Mouse (Mus musculus): ENCODE measurements around the gene Ckm. TPM values are rescaled to one million over a fixed set of nuclear protein-coding genes. Genes with fewer than 3 reads are reported as not detected.
A peak's percentile ranks its signal among the peaks of the same experiment; 100 is the strongest.

Gene Ckm
- polyA plus RNA-seq, 1 experiment from 2014 or later = 0.35 TPM

GRCm38 (mm10) chr7:19399496-19400280 is 4.9 kb upstream of the Ckm start:
- Histone ChIP-seq H3K4me1 (peaks cover 18% of the 10 kb centered on the region), H3K27me3 (replicated peaks) (peaks cover 48% of the 10 kb centered on the region), H3K4me2 (replicated peaks) (peak overlapping the region; percentile 53), H3K4me3 (peak overlapping the region; percentile 19; the same call in 1 of the 2 replicates), H3K36me3 (peaks cover 12% of the 10 kb centered on the region), H3K9ac (peak overlapping the region; percentile 26; the same call in 1 of the 2 replicates), H3K27ac (no peak overlapping the region), H3K9me3 (0 out of 2 replicates have a peak, but pooled peaks cover 7% of the 10 kb centered on the region)
- ATAC-seq (ENCODE audit: low FRiP score, low read depth) = peak; percentile 21; the same call in 1 of the 2 replicates
- WGBS = 3% methylated on average over 27 of the region's 27 CpGs

- peaks cover 21% of the 10 kb centered on the region for H3K4me1 ChIP-seq
- H3K4me3 ChIP-seq = no peak overlapping the region
- H3K4me2 ChIP-seq (replicated peaks) = no peak overlapping the region
- ATAC-seq (ENCODE audit: low FRiP score, low read depth) = no peak
- H3K27ac ChIP-seq = no peak overlapping the region
- 0 out of 2 replicates have a peak, but pooled peaks cover 7% of the 10 kb centered on the region for H3K9me3 ChIP-seq
- peaks cover 54% of the 10 kb centered on the region for H3K27me3 ChIP-seq (replicated peaks)
- H3K9ac ChIP-seq = no peak overlapping the region
- H3K36me3 ChIP-seq = no peaks in the 10 kb centered on the region
- WGBS = 81% methylated on average over 4 of the region's 4 CpGs
These were observed 3.6 kb upstream of the Ckm start for GRCm38 (mm10) chr7:19400946-19401345.

- H3K4me3 ChIP-seq = no peak overlapping the region
- 0 out of 2 replicates have a peak, but pooled peaks cover 7% of the 10 kb centered on the region for H3K9me3 ChIP-seq
- peaks cover 61% of the 10 kb centered on the region for H3K27me3 ChIP-seq (replicated peaks)
- H3K36me3 ChIP-seq = no peaks in the 10 kb centered on the region
- H3K4me2 ChIP-seq (replicated peaks) = no peak overlapping the region
- H3K4me1 ChIP-seq = peaks cover 21% of the 10 kb centered on the region
- WGBS = 84% methylated on average over 9 of the region's 9 CpGs
- no peak for ATAC-seq (ENCODE audit: low FRiP score, low read depth)
- no peak overlapping the region for H3K9ac ChIP-seq
- no peak overlapping the region for H3K27ac ChIP-seq
These were observed 2.0 kb upstream of the Ckm start for GRCm38 (mm10) chr7:19402535-19403112.

GRCm38 (mm10) chr7:19403731-19404296 is 762 bp upstream of the Ckm start, which contains the start of gene Klc3:
Klc3 (minus strand) TSS chr7:19404104.
- H3K9me3 ChIP-seq = 0 out of 2 replicates have a peak, but pooled peaks cover 7% of the 10 kb centered on the region
- no peaks in the 10 kb centered on the region for H3K36me3 ChIP-seq
- H3K4me3 ChIP-seq = peak within 1 kb of the TSS; percentile 52
- ATAC-seq (ENCODE audit: low FRiP score, low read depth) = no peak
- H3K27ac ChIP-seq = no peak within 1 kb of the TSS
- H3K27me3 ChIP-seq (replicated peaks) = peaks cover 61% of the 10 kb centered on the region
- under 1% methylated on average over 62 of the region's 62 CpGs for WGBS
- peaks cover 21% of the 10 kb centered on the region for H3K4me1 ChIP-seq
- peak within 1 kb of the TSS; percentile 64 for H3K9ac ChIP-seq
- H3K4me2 ChIP-seq (replicated peaks) = peak within 1 kb of the TSS; percentile 97

- peak; percentile 74 for ATAC-seq (ENCODE audit: low FRiP score, low read depth)
- Histone ChIP-seq H3K4me3 (no peak overlapping the region), H3K36me3 (no peaks in the 10 kb centered on the region), H3K27me3 (replicated peaks) (peaks cover 46% of the 10 kb centered on the region), H3K4me1 (peaks cover 12% of the 10 kb centered on the region), H3K27ac (no peak overlapping the region), H3K9ac (no peak overlapping the region), H3K4me2 (replicated peaks) (peak overlapping the region; percentile 38), H3K9me3 (0 out of 2 replicates have a peak, but pooled peaks cover 7% of the 10 kb centered on the region)
- 4% methylated on average over 19 of the region's 19 CpGs for WGBS
These were observed 841 bp downstream of the Ckm start for GRCm38 (mm10) chr7:19405417-19405816.

- no peak for ATAC-seq (ENCODE audit: low FRiP score, low read depth)
- Histone ChIP-seq H3K27ac (no peak overlapping the region), H3K4me1 (peaks cover 4% of the 10 kb centered on the region; the same call in 1 of the 2 replicates), H3K27me3 (replicated peaks) (peaks cover 13% of the 10 kb centered on the region), H3K9me3 (0 out of 2 replicates have a peak, but pooled peaks cover 3% of the 10 kb centered on the region), H3K36me3 (no peaks in the 10 kb centered on the region), H3K4me3 (no peak overlapping the region), H3K9ac (no peak overlapping the region), H3K4me2 (replicated peaks) (no peak overlapping the region)
- WGBS = 64% methylated on average over 6 of the region's 6 CpGs
These were observed 5.2 kb downstream of the Ckm start for GRCm38 (mm10) chr7:19409753-19410152.

GRCm38 (mm10) chr7:19410766-19411344 is 6.3 kb downstream of the Ckm start:
- 82% methylated on average over 11 of the region's 11 CpGs for WGBS
- Histone ChIP-seq H3K4me1 (no peaks in the 10 kb centered on the region), H3K36me3 (no peaks in the 10 kb centered on the region), H3K27ac (no peak overlapping the region), H3K9ac (no peak overlapping the region), H3K4me2 (replicated peaks) (no peak overlapping the region), H3K4me3 (no peak overlapping the region), H3K27me3 (replicated peaks) (peaks cover 12% of the 10 kb centered on the region; the same call in 1 of the 2 replicates), H3K9me3 (0 out of 2 replicates have a peak, but pooled peaks cover 3% of the 10 kb centered on the region)
- no peak for ATAC-seq (ENCODE audit: low FRiP score, low read depth)

GRCm38 (mm10) chr7:19411783-19412182 is 7.2 kb downstream of the Ckm start:
- H3K9ac ChIP-seq = no peak overlapping the region
- 77% methylated on average over 5 of the region's 5 CpGs for WGBS
- ATAC-seq (ENCODE audit: low FRiP score, low read depth) = no peak

GRCm38 (mm10) chr7:19413525-19413924 is 8.9 kb downstream of the Ckm start:
- Histone ChIP-seq H3K9me3 (0 out of 2 replicates have a peak, but pooled peaks cover 3% of the 10 kb centered on the region), H3K4me1 (no peaks in the 10 kb centered on the region), H3K36me3 (no peaks in the 10 kb centered on the region), H3K4me3 (no peak overlapping the region), H3K4me2 (replicated peaks) (no peak overlapping the region), H3K27me3 (replicated peaks) (peaks cover 19% of the 10 kb centered on the region), H3K27ac (no peak overlapping the region), H3K9ac (no peak overlapping the region)
- 83% methylated on average over 3 of the region's 3 CpGs for WGBS
- no peak for ATAC-seq (ENCODE audit: low FRiP score, low read depth)

More at GRCm38 (mm10) chr7:19411783-19412182, 7.2 kb downstream of the Ckm start:
- H3K4me3 ChIP-seq = no peak overlapping the region
- H3K36me3 ChIP-seq = no peaks in the 10 kb centered on the region
- H3K4me1 ChIP-seq = no peaks in the 10 kb centered on the region
- no peak overlapping the region for H3K4me2 ChIP-seq (replicated peaks)
- no peak overlapping the region for H3K27ac ChIP-seq
- 0 out of 2 replicates have a peak, but pooled peaks cover 8% of the 10 kb centered on the region for H3K27me3 ChIP-seq (replicated peaks)
- H3K9me3 ChIP-seq = 0 out of 2 replicates have a peak, but pooled peaks cover 3% of the 10 kb centered on the region

- no peak for ATAC-seq (ENCODE audit: low FRiP score, low read depth)
- H3K4me3 ChIP-seq = no peak overlapping the region
- H3K36me3 ChIP-seq = no peaks in the 10 kb centered on the region
- H3K9ac ChIP-seq = no peak overlapping the region
- WGBS = 79% methylated on average over 15 of the region's 15 CpGs
- 0 out of 2 replicates have a peak, but pooled peaks cover 3% of the 10 kb centered on the region for H3K9me3 ChIP-seq
- H3K4me1 ChIP-seq = no peaks in the 10 kb centered on the region
- H3K27me3 ChIP-seq (replicated peaks) = peaks cover 43% of the 10 kb centered on the region
- no peak overlapping the region for H3K4me2 ChIP-seq (replicated peaks)
- no peak overlapping the region for H3K27ac ChIP-seq
These were observed 12.0 kb downstream of the Ckm start for GRCm38 (mm10) chr7:19416590-19416989.

- peaks cover 3% of the 10 kb centered on the region for H3K36me3 ChIP-seq
- no peak overlapping the region for H3K9ac ChIP-seq
- peak overlapping the region; percentile 27; the same call in 1 of the 2 replicates for H3K4me2 ChIP-seq (replicated peaks)
- H3K4me3 ChIP-seq = peak overlapping the region; percentile 3; the same call in 1 of the 2 replicates
- peaks cover 44% of the 10 kb centered on the region for H3K27me3 ChIP-seq (replicated peaks)
- H3K9me3 ChIP-seq = no peaks in the 10 kb centered on the region
- H3K4me1 ChIP-seq = no peaks in the 10 kb centered on the region
- 6% methylated on average over 28 of the region's 28 CpGs for WGBS
- H3K27ac ChIP-seq = no peak overlapping the region
- no peak for ATAC-seq (ENCODE audit: low FRiP score, low read depth)
These were observed 15.5 kb downstream of the Ckm start for GRCm38 (mm10) chr7:19420121-19420520.
